24 mouse cellular contexts compared by ENCODE assay signal in genomic region chr4:51448978-51449377, GRCm38 (mm10).
DNase-seq lines count a peak whose midpoint lies in the region; ATAC-seq lines count a peak whose summit lies in the region.
"Had no signal": no experiment of that assay in that cellular context is flagged by ENCODE, and none has a peak within 500 bp of the region (broad histone marks: within the 10 kb centered on the region; RNA-seq: fewer than 3 reads in every experiment).

No protein-coding gene starts in this region.

- H3K27ac ChIP-seq in forebrain, embryonic 16.5 days (ENCODE audit: low read length): no peak overlapping the region
- H3K27ac ChIP-seq in forebrain, embryonic 13.5 days: no peak overlapping the region
- H3K27ac ChIP-seq: embryonic facial prominence, embryonic 10.5 days; embryonic facial prominence, embryonic 13.5 days; gastrocnemius, adult 2 months; hindbrain, embryonic 12.5 days; hindbrain, embryonic 15.5 days had no signal

- H3K4me2 ChIP-seq in forebrain, embryonic 16.5 days (ENCODE audit: low read length): no peak overlapping the region
- H3K4me2 ChIP-seq in forebrain, embryonic 13.5 days: no peak overlapping the region
- H3K4me2 ChIP-seq: embryonic facial prominence, embryonic 13.5 days; heart, embryonic 11.5 days; hindbrain, embryonic 12.5 days; hindbrain, embryonic 15.5 days had no signal

- DNase-seq in layer of hippocampus, adult 9-11 months: peak; percentile 9
- DNase-seq in layer of hippocampus, adult 11-12 months (ENCODE audit: low spot score): no peak
- peak; percentile 32 for DNase-seq in brain, embryonic 18.5 days (ENCODE audit: low read depth, low spot score)
- no peak for DNase-seq in adrenal gland, postnatal 10 days
- DNase-seq: adrenal gland, adult 2 months; adrenal gland, postnatal 25 days; cerebellum, adult 11-12 months; cerebellum, adult 8-10 months; cerebellum, postnatal 10 days; cerebellum, postnatal 36 days; embryo, embryonic 11 days; gastrocnemius, adult 2 months; gastrocnemius, postnatal 14 days; heart, adult 11 months had no signal

- no peaks in the 10 kb centered on the region for H3K9me3 ChIP-seq in forebrain, embryonic 16.5 days (ENCODE audit: control insufficient read depth, low read length)
- H3K9me3 ChIP-seq in forebrain, embryonic 13.5 days (replicated peaks): no peaks in the 10 kb centered on the region
- H3K9me3 ChIP-seq: embryonic facial prominence, embryonic 10.5 days; embryonic facial prominence, embryonic 13.5 days; hindbrain, embryonic 12.5 days; hindbrain, embryonic 15.5 days had no signal

- ATAC-seq in forebrain, embryonic 16.5 days: peak; percentile 74
- ATAC-seq in forebrain, embryonic 13.5 days: no peak
- ATAC-seq: CD4-positive, CD25-positive, alpha-beta regulatory T cell, adult 4 months; intestine, postnatal 0 days had no signal

- H3K4me1 ChIP-seq in forebrain, embryonic 16.5 days (replicated peaks; ENCODE audit: control insufficient read depth, insufficient read depth, low read length): no peaks in the 10 kb centered on the region
- H3K4me1 ChIP-seq in forebrain, embryonic 13.5 days: no peaks in the 10 kb centered on the region
- H3K4me1 ChIP-seq: embryonic facial prominence, embryonic 10.5 days; embryonic facial prominence, embryonic 13.5 days; hindbrain, embryonic 12.5 days; hindbrain, embryonic 15.5 days had no signal

- 35% methylated on average over 3 of the region's 3 CpGs for WGBS in forebrain, embryonic 16.5 days
- WGBS in forebrain, embryonic 13.5 days: 46% methylated on average over 3 of the region's 3 CpGs

- no peak overlapping the region for H3K4me3 ChIP-seq in forebrain, embryonic 16.5 days (replicated peaks; ENCODE audit: low read length)
- no peak overlapping the region for H3K4me3 ChIP-seq in forebrain, embryonic 13.5 days
- H3K4me3 ChIP-seq: embryonic facial prominence, embryonic 10.5 days; embryonic facial prominence, embryonic 13.5 days; erythroblast, embryonic 14.5 days; gastrocnemius, adult 2 months; hindbrain, embryonic 12.5 days; hindbrain, embryonic 15.5 days had no signal

- H3K36me3 ChIP-seq in forebrain, embryonic 16.5 days (ENCODE audit: control insufficient read depth, insufficient read depth): no peaks in the 10 kb centered on the region
- no peaks in the 10 kb centered on the region for H3K36me3 ChIP-seq in forebrain, embryonic 13.5 days (ENCODE audit: poor library complexity, severe bottlenecking)
- H3K36me3 ChIP-seq: embryonic facial prominence, embryonic 10.5 days; embryonic facial prominence, embryonic 13.5 days; hindbrain, embryonic 12.5 days; hindbrain, embryonic 15.5 days had no signal

- no peaks in the 10 kb centered on the region for H3K27me3 ChIP-seq in forebrain, embryonic 16.5 days (replicated peaks; ENCODE audit: control insufficient read depth, insufficient read depth, low read length)
- no peaks in the 10 kb centered on the region for H3K27me3 ChIP-seq in forebrain, embryonic 13.5 days
- H3K27me3 ChIP-seq: embryonic facial prominence, embryonic 13.5 days; hindbrain, embryonic 12.5 days; hindbrain, embryonic 15.5 days had no signal

- no peak overlapping the region for H3K9ac ChIP-seq in forebrain, embryonic 16.5 days (replicated peaks; ENCODE audit: low read depth, low read length)
- H3K9ac ChIP-seq in forebrain, embryonic 13.5 days: no peak overlapping the region
- H3K9ac ChIP-seq: embryonic facial prominence, embryonic 13.5 days; hindbrain, embryonic 12.5 days; hindbrain, embryonic 15.5 days had no signal

Comparison
In these comparisons a context has a peak if more than half of its experiments do, and no peak if none do; other contexts are left out.
1. DNase-seq: peak in layer of hippocampus, adult 9-11 months (single experiment) and brain, embryonic 18.5 days (single experiment); none in layer of hippocampus, adult 11-12 months (single experiment) and adrenal gland, postnatal 10 days (single experiment).